Mouse (Mus musculus): Measurements from ENCODE around the gene Eif4g1. TPM values are rescaled to one million over a fixed set of nuclear protein-coding genes. Genes with fewer than 3 reads are reported as not detected.

Gene Eif4g1
- polyA plus RNA-seq, 1 experiment from 2014 or later, result 162 TPM

GRCm38 (mm10) chr16:20699266-20699665, 31.2 kb downstream of the Eif4g1 start:
- Histone ChIP-seq H3K4me3 (replicated peaks) (no peak overlapping the region), H3K4me1 (replicated peaks) (peaks cover 57% of the 10 kb centered on the region), H3K4me2 (replicated peaks) (no peak overlapping the region), H3K27me3 (no peaks in the 10 kb centered on the region), H3K36me3 (peaks cover 47% of the 10 kb centered on the region), H3K9ac (replicated peaks) (no peak overlapping the region), H3K9me3 (no peaks in the 10 kb centered on the region), H3K27ac (no peak overlapping the region)
- 84% methylated on average over 5 of the region's 5 CpGs for WGBS
- no peak for ATAC-seq

- 32% methylated on average over 5 of the region's 5 CpGs for WGBS
Observed at GRCm38 (mm10) chr16:20700036-20700435, 31.9 kb downstream of the Eif4g1 start.

GRCm38 (mm10) chr16:20701316-20701715, 33.2 kb downstream of the Eif4g1 start:
- peak overlapping the region; percentile 55 for H3K9ac ChIP-seq (replicated peaks)
- H3K4me1 ChIP-seq (replicated peaks), result peaks cover 37% of the 10 kb centered on the region
- ATAC-seq, result peak; percentile 37
- no peaks in the 10 kb centered on the region for H3K27me3 ChIP-seq
- no peak overlapping the region; the same call in 1 of the 2 replicates for H3K4me2 ChIP-seq (replicated peaks)
- H3K27ac ChIP-seq, result peak overlapping the region; percentile 71
- H3K36me3 ChIP-seq, result peaks cover 65% of the 10 kb centered on the region
- WGBS, result 31% methylated on average over 7 of the region's 7 CpGs
- H3K4me3 ChIP-seq (replicated peaks), result no peak overlapping the region
- no peaks in the 10 kb centered on the region for H3K9me3 ChIP-seq

More at GRCm38 (mm10) chr16:20700036-20700435, 31.9 kb downstream of the Eif4g1 start:
- H3K9ac ChIP-seq (replicated peaks), result no peak overlapping the region; the same call in 1 of the 2 replicates
- peaks cover 50% of the 10 kb centered on the region for H3K4me1 ChIP-seq (replicated peaks)
- H3K4me3 ChIP-seq (replicated peaks), result no peak overlapping the region
- peaks cover 52% of the 10 kb centered on the region for H3K36me3 ChIP-seq
- peak overlapping the region; percentile 48 for H3K27ac ChIP-seq
- H3K4me2 ChIP-seq (replicated peaks), result no peak overlapping the region
- no peak for ATAC-seq
- H3K9me3 ChIP-seq, result no peaks in the 10 kb centered on the region
- no peaks in the 10 kb centered on the region for H3K27me3 ChIP-seq

GRCm38 (mm10) chr16:20701729-20702521, 33.8 kb downstream of the Eif4g1 start:
- Histone ChIP-seq H3K27ac (peak overlapping the region; percentile 71), H3K36me3 (peaks cover 71% of the 10 kb centered on the region), H3K9me3 (no peaks in the 10 kb centered on the region), H3K4me2 (replicated peaks) (no peak overlapping the region; the same call in 1 of the 2 replicates), H3K4me1 (replicated peaks) (peaks cover 31% of the 10 kb centered on the region), H3K27me3 (no peaks in the 10 kb centered on the region), H3K4me3 (replicated peaks) (no peak overlapping the region), H3K9ac (replicated peaks) (peak overlapping the region; percentile 55)
- peak; percentile 61 for ATAC-seq
- WGBS, result 6% methylated on average over 12 of the region's 12 CpGs

GRCm38 (mm10) chr16:20702522-20702893, 34.4 kb downstream of the Eif4g1 start:
- H3K4me2 ChIP-seq (replicated peaks), result no peak overlapping the region
- peak overlapping the region; percentile 71 for H3K27ac ChIP-seq
- peaks cover 31% of the 10 kb centered on the region for H3K4me1 ChIP-seq (replicated peaks)
- H3K27me3 ChIP-seq, result no peaks in the 10 kb centered on the region
- H3K9ac ChIP-seq (replicated peaks), result peak overlapping the region; percentile 55
- peak; percentile 77 for ATAC-seq
- peaks cover 77% of the 10 kb centered on the region for H3K36me3 ChIP-seq
- no peak overlapping the region for H3K4me3 ChIP-seq (replicated peaks)
- 3% methylated on average over 8 of the region's 8 CpGs for WGBS
- no peaks in the 10 kb centered on the region for H3K9me3 ChIP-seq

- no peak; the same call in 1 of the 2 replicates for ATAC-seq
- H3K9ac ChIP-seq (replicated peaks), result no peak overlapping the region
- peaks cover 83% of the 10 kb centered on the region for H3K36me3 ChIP-seq
- peaks cover 31% of the 10 kb centered on the region for H3K4me1 ChIP-seq (replicated peaks)
- H3K27ac ChIP-seq, result no peak overlapping the region
- no peak overlapping the region; the same call in 1 of the 2 replicates for H3K4me2 ChIP-seq (replicated peaks)
- no peak overlapping the region for H3K4me3 ChIP-seq (replicated peaks)
- H3K9me3 ChIP-seq, result no peaks in the 10 kb centered on the region
- no peaks in the 10 kb centered on the region for H3K27me3 ChIP-seq
- 95% methylated on average over 10 of the region's 10 CpGs for WGBS
Observed at GRCm38 (mm10) chr16:20703071-20703470, 35.0 kb downstream of the Eif4g1 start.

- Histone ChIP-seq H3K4me3 (replicated peaks) (no peak overlapping the region), H3K27me3 (no peaks in the 10 kb centered on the region), H3K36me3 (peaks cover 86% of the 10 kb centered on the region), H3K9ac (replicated peaks) (no peak overlapping the region), H3K27ac (no peak overlapping the region), H3K4me2 (replicated peaks) (no peak overlapping the region), H3K4me1 (replicated peaks) (peaks cover 31% of the 10 kb centered on the region), H3K9me3 (no peaks in the 10 kb centered on the region)
- no peak for ATAC-seq
- WGBS, result 93% methylated on average over 6 of the region's 6 CpGs
Observed at GRCm38 (mm10) chr16:20703699-20704400, 35.7 kb downstream of the Eif4g1 start.

- H3K9ac ChIP-seq (replicated peaks), result no peak overlapping the region
- no peaks in the 10 kb centered on the region for H3K27me3 ChIP-seq
- H3K4me2 ChIP-seq (replicated peaks), result no peak overlapping the region
- H3K36me3 ChIP-seq, result peaks cover 75% of the 10 kb centered on the region
- ATAC-seq, result no peak
- H3K4me1 ChIP-seq (replicated peaks), result peaks cover 23% of the 10 kb centered on the region
- no peak overlapping the region for H3K27ac ChIP-seq
- WGBS, result 80% methylated on average over 3 of the region's 3 CpGs
- no peak overlapping the region for H3K4me3 ChIP-seq (replicated peaks)
- no peaks in the 10 kb centered on the region for H3K9me3 ChIP-seq
Observed at GRCm38 (mm10) chr16:20705786-20706185, 37.7 kb downstream of the Eif4g1 start.

GRCm38 (mm10) chr16:20706407-20707055, 38.4 kb downstream of the Eif4g1 start:
- Histone ChIP-seq H3K4me2 (replicated peaks) (no peak overlapping the region), H3K9me3 (no peaks in the 10 kb centered on the region), H3K27ac (no peak overlapping the region), H3K27me3 (no peaks in the 10 kb centered on the region), H3K36me3 (peaks cover 77% of the 10 kb centered on the region), H3K9ac (replicated peaks) (no peak overlapping the region), H3K4me1 (replicated peaks) (peaks cover 18% of the 10 kb centered on the region), H3K4me3 (replicated peaks) (no peak overlapping the region)
- ATAC-seq, result no peak
- 90% methylated on average over 2 of the region's 2 CpGs for WGBS

- Histone ChIP-seq H3K4me3 (replicated peaks) (no peak overlapping the region), H3K27ac (no peak overlapping the region), H3K36me3 (peaks cover 86% of the 10 kb centered on the region), H3K9ac (replicated peaks) (no peak overlapping the region), H3K4me1 (replicated peaks) (peaks cover 2% of the 10 kb centered on the region; the same call in 1 of the 2 replicates), H3K9me3 (no peaks in the 10 kb centered on the region), H3K27me3 (no peaks in the 10 kb centered on the region), H3K4me2 (replicated peaks) (no peak overlapping the region)
- 91% methylated on average over 21 of the region's 21 CpGs for WGBS
- ATAC-seq, result peak; percentile 22; the same call in 1 of the 2 replicates
Observed at GRCm38 (mm10) chr16:20708220-20708938, 40.3 kb downstream of the Eif4g1 start.

- Histone ChIP-seq H3K9ac (replicated peaks) (no peak overlapping the region), H3K9me3 (no peaks in the 10 kb centered on the region), H3K27ac (no peak overlapping the region), H3K27me3 (no peaks in the 10 kb centered on the region), H3K4me2 (replicated peaks) (no peak overlapping the region), H3K36me3 (peaks cover 78% of the 10 kb centered on the region), H3K4me1 (replicated peaks) (peaks cover 10% of the 10 kb centered on the region), H3K4me3 (replicated peaks) (no peak overlapping the region)
- ATAC-seq, result peak; percentile 77
- WGBS, result 74% methylated on average over 19 of the region's 19 CpGs
Observed at GRCm38 (mm10) chr16:20708939-20709734, 41.0 kb downstream of the Eif4g1 start.

Data from midbrain, embryonic 13.5 days (tissue).